Mouse (Mus musculus) liver, embryonic 14.5 days (tissue): ENCODE results near the gene Cyp2ab1.

Experiments
- CTCF ChIP-seq: IDR thresholded peaks from 2 replicates; pipeline ENCODE4 v1.5.1; 2016; ENCODE audit warnings: antibody characterized with exemption, low read depth, control low read depth
- EP300 ChIP-seq: IDR thresholded peaks from 2 replicates; pipeline ENCODE4 v1.6.1; 2016; ENCODE audit warnings: antibody characterized with exemption, low read depth

DNA sequence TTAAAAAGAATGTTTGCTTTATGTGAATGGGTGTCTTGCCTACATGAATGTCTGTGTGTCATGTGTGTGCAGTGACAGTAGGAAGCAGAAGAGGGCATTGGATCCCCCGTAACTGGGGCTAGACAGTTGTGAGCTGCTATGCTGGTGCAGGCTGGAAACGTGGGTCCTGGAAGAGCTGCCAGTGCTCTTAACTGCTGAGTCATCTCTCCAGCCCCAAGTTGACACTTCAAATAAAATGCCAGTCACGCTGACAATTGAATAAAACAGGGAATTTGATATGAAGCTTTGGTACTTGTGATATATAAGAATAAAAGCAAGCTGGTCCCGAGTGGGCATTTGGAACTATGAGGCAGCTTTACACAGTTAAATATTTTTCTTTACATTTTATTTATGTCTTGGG lies 45.0 kb downstream of the Cyp2ab1 start:
- no peak for TF ChIP-seq CTCF
- TF ChIP-seq EP300 = no peak
